Mouse (Mus musculus) neural tube, embryonic 10.5 days (tissue): Measurements from ENCODE around the gene Pa2g4.
"Not testable (repeated sequence)": the region's sequence is repeated elsewhere in the genome, so short reads cannot be mapped to it uniquely, and the experiment has no call there.

ENCODE experiments used
- DNase-seq: peaks from one replicate; pipeline ENCODE4 v3.0.0-alpha.2; 2017; ENCODE audit warnings: low spot score; ENCODE audit errors: extremely low spot score

Pa2g4 gene

DNA sequence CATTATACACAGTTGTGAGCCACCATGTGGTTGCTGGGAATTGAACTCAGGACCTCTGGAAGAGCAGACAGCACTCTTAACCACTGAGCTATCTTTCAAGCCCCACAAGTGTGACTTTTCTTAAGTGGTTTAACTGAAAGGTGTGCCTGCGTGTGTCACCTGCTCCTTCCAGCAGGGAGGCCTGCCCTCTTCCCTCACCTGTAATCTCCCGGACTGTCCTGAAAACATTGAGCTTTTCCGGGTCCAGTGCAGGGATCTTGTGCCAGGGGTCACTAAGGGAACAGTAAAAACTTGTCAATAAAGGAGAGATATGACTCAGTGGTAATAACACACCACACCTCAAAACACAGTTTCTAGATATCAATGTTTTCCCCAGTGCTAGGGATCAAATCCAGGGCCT, 13.5 kb upstream of the Pa2g4 start:
- DNase-seq, result no peak

DNA sequence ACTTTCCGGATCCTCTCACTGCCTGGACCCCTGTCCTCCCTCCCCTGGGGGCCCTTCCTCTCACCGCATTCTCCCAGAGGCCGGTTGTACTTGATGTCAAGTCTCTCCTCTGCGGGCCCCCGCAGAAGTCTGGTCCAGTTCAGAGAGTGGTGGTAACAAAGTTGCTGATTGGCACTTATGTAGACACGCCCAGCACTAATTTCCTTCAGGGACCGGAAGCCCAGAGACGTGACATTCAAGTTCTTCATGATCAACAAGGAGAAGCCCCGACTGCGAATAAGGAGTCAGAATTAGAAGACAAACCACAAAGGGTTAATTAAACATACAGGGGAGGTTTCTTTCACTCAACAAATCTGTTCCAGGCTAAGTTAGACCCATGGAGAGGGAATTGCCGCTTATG, 12.5 kb upstream of the Pa2g4 start:
- DNase-seq, result no peak

DNA sequence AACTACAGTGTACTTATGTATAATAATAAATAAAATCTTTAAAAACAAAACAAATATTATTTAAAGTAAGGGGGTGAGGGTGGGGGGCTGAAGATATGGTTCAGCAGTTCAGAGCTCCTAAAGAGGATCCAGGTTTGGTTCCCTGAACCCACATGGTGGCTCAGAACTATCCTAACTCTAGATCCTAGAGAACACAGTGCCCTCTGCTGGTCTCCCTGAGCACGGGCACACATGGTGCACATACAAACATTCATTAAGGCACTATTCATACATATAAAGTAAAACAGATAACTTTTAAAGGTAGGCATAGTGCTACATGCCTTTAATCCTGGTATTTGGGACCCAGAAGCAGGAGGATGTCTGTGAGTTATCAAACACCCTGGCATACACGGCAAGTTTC, 9.3 kb upstream of the Pa2g4 start:
- DNase-seq, result no peak

DNA sequence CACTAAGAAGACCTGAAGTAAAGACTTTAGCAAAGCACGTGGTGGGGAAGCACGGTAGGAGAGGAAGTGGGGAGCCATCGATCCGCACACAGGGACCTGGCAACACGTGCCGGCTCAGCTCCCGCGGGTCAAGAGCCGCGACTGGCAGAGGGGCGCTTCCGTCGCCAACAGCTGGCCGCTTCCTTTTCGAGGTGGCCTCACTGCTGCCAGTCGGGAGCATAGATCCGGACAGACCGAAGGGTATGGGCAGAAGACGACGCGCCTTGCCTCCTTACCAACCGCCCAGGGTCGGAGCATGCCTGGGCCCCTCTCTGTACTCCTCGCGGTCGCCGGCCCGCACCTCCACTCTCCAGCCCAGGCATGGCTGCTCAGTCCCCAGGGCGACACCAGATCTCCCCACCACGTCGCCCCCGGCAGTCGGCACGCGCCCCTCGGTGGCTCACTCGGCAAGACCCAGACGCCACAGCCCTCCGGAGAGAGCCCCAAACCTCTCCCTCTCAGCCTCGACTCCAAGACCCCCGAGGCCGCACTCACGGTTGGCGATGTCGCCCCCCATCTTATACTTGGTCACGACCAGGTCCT, 490 bp downstream of the Pa2g4 start:
- DNase-seq, result no peak

DNA sequence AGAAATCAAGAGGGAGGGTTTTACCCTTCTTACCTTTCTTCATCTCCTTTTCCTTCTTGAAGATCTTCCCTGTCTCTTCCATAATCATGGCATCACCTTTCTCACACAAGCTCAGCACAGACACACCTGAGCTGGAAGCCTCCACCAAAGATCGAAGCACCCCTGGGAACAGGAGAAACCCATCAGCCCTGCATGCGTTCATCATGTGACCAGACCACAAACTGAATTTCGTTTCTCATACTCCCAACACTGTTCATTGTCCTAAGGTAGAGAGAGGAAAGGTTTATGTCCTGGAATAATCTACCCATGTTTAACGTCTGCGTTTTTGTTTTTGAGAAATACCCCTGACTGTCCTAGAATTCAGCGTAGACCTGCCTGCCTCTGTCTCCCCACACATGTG, 2.2 kb downstream of the Pa2g4 start:
- no peak for DNase-seq

DNA sequence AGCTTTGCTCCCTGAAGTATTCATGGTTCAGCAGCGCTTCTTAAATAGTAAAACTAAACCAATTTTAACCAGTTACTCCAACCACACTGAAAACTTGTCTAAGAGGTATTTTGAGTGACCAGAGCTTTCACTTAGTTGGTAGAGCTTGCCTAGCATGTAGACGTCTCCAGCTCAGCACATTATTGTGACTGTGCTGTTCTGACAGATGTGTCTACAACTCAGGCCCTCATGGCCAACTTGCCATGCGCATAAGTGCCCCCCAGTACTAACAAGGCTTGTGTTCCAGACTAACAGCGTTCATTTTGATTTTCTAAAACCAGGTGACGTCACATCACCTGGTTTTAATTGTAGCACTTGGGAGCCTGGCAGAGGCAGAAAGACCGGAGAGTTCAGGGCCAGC, 8.8 kb downstream of the Pa2g4 start:
- no peak for DNase-seq

DNA sequence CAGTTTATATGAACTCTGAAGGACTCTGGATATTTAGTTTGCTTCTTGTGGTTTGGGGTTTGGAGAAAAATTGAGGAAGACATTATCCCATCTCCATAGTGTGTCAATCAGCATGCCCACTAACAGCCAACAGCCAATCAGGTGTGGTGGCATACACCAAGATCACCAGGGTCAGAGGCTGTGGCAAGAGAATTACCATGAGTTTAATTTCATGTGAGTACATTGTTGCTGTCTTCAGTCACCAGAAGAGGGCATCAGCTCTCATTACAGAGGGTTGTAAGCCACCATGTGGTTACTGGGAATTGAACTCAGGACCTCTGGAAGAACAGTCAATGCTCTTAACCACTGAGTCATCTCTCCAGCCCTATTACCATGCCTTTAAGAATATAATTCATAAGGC, 9.5 kb downstream of the Pa2g4 start:
- DNase-seq, result no peak

DNA sequence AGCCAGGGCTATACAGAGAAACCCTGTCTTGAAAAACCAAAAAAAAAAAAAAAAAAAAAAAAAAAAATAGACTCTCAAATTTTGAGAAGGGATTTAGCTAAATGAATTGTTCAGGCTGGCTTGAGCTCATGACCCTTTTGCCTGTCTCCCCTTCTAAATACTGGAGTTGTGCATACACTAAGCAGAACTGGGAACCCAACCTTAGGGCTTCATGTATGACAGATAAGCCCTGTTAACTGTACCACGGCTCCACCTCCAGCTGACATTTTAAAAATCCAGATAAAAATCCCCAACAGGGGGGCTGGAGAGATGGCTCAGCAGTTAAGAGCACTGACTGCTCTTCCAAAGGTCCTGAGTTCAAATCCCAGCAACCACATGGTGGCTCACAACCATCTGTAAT, 10.2 kb downstream of the Pa2g4 start:
- DNase-seq, result not testable (repeated sequence)

DNA sequence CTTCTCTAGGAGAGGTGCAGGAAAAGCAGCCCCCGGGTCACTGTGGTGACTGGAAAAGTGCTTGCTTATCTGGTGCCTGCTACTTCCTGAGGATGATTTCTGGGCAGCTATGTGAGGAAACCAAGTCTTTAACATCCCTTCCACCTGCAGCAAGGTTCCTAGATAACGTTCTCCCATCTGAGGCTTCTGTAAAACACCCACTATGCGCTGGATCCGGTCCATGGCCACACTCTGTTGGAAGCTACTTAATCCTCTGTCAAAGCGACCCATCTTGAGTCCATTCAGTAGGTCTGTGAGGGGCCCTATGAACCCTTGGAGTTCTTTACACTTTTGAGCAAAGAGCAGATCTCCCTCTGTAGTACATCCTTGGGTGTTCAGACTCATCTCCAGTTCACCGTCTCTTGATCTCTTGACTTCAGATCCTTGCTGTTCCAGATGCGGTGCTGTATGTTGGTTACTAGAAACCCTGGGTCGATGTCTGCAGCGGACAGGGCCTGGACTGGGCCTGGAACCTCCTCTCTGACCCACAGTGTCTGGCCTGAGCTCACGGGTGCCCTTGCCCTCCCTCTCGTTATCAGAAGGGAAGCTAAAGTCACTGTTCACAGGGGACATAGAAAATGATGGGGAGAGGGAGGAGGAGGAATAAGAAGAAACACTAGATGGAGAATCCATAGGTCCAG, 15.5 kb downstream of the Pa2g4 start:
- not testable (repeated sequence) for DNase-seq

DNA sequence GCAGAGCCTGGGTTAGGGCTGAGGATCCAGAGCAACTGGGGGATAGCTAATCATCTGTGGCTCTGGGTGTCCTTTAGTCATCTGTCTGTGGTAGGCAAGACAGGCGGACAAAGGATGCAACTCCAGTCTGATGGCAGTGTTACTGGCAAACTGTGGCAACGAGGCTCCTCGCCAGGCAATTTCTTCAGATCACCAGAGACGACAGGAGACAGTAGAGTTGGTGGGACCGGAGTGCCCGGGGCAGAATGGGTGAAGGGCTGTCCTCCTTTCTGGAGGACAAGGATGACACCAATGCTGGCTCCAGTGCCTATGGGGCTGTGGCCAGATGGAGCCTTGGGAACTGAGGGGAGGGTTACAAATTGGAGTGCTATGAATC, 16.1 kb downstream of the Pa2g4 start:
- DNase-seq, result not testable (repeated sequence)

DNA sequence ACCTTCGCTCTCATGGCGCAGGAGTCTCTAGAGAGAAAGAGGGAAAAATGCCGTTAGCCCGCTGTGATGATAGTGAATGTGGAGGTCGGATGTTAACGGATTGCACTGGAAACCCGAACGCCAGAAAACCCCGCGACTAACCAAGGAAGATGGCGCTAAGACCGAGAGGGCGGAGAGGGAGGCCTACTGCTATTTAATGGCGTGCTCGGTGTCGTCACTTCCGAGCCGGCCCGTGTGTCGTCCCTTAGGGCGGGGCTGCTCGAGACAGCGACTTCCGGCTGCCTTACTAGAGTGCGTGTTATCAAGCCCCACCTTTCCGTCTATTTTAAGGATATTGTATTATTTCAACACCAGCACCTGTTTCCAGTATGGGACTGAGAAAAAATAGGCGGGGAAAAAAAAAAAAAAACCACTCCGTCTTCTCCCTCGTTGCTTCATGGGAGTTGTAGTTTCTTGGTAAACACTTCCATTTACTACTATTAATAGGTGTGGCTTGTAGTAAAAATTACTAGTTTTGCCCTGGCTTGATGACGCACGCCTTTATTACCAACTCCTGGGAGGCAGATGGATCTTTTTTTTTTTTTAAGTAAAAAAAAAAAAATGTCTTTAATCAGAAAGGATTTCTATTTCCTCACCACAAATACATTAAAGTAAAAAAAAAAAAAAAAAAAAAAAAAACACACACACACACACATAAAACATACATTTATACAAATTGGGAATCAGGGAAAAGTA, 16.7 kb downstream of the Pa2g4 start, which contains the start of gene Rpl41:
Gene Rpl41 (minus strand): TSS at position 359 of the 735 bp plus-strand sequence.
- DNase-seq, result peak; percentile 93

DNA sequence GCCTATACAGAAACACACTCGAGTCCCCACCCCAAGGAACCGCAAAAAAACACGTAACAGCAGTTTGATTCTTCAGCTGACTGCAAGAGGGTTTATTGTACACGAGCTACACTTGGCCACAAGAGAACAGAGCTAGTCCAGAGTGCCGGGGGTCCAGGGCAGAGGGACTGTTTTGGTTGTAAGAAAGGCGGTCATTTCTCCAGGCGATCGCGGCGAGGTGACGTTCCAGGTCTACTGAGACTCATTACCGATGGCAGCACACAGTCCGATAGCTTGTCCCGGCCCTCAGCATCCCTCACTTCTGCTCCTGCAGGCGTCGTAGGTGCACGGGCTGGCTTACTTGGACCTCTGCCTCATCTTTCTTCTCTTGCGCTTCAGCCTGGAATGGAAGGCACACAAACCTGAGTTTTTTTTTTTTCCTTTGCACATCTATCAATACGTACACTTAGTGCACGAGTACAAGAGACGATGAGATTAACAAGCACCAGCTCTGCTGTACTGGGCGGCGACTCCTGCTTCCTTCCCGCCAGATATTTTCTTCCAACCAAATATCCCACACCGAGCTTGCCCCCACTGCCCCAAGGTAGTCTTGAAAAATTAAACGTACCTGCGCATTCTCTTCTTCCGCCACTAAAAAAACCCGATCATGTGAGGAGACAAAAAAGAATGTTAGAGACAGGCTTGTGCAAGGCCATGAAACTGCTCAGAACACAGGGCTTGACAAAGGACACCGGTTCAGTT, 17.6 kb downstream of the Pa2g4 start:
- DNase-seq, result peak; percentile 29

DNA sequence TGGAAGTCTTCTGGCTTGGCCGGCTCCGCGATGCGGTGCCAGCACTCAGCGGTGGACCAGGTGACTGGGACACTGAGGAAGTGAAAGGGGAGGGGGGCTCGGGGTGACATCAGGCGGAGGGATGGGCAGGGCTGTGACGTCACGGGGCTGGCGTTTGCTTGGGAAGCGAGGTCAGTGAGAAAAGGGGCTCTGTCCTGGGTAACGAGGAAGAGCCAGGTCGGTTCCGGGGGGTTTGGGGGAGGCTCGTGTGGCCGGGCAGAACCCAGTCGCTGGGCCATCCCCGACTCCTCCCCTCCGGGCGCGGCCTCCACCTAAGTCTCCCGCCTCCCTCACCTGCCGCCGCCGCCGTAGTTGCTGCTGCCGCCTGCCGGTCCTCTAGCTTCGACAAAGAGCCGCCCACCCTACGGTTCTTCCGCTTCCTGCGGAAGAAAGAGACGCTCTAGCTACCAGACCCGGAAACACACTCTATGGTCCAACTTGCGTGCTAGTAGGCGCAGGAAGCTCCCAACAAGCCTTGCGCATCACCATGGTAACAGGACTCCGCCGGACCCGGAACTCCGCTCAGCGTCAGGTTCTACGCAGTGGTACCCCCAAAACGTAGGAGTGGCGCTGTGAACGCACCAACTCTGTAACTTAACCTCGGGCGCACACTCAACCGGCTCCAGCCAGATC, 18.3 kb downstream of the Pa2g4 start, which contains the start of gene Zc3h10:
Gene Zc3h10 (minus strand): TSS at position 414 of the 672 bp plus-strand sequence.
- peak; percentile 94 for DNase-seq

DNA sequence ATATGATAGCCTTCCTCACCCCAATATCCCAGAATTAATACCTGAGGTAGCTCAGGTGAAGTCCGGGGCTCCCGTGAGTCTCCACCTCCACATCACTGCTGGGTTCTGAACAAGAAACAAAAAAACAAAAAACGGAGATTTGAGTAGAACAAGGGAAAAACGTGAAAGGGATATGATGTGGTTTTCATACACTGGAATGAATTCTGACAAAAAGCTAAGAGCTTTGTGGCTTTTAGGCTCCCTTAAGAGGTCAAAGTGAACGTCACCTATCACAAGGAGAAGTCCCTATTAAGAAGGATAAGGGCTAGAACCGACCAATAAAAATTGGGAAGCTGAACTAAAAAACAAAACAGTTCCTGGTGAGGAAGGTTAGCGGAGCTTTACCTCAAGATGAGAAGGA, 19.0 kb downstream of the Pa2g4 start:
- no peak for DNase-seq

DNA sequence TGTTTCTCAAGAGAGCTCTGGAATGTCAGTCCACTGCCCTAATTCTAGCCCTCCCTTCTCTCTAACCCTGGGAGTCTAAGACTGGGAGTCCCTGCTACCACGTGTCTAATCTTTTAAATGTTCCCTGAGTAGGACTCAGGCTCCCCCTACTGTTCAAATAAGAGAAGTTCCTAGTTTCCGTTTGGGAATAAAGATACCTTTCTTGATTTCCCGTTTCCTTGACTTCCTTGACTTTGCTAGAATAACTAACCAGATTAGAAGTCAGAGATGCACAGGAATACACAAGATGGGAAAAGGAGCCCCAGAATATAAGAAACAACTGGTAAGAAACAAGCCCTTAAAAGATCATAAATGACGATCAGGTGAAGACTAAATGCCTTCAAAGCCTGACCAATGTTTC, 19.4 kb downstream of the Pa2g4 start:
- DNase-seq, result no peak

DNA sequence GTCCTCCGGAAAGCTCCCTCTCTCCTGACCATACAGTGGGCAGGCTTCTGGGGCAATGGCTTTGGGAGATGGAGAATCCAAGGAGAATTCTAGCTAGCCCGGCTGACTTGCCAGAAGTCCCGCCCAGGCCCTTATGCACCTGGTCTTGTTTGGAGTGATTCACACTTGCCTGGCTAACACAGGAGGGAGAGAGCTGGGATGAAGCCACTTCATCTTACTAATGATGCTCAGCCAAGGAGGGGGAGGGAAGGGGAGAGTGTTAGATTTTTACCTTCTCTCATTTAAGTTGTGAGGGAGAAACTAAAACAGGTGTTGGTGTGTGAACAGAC, 20.3 kb downstream of the Pa2g4 start:
- no peak for DNase-seq

DNA sequence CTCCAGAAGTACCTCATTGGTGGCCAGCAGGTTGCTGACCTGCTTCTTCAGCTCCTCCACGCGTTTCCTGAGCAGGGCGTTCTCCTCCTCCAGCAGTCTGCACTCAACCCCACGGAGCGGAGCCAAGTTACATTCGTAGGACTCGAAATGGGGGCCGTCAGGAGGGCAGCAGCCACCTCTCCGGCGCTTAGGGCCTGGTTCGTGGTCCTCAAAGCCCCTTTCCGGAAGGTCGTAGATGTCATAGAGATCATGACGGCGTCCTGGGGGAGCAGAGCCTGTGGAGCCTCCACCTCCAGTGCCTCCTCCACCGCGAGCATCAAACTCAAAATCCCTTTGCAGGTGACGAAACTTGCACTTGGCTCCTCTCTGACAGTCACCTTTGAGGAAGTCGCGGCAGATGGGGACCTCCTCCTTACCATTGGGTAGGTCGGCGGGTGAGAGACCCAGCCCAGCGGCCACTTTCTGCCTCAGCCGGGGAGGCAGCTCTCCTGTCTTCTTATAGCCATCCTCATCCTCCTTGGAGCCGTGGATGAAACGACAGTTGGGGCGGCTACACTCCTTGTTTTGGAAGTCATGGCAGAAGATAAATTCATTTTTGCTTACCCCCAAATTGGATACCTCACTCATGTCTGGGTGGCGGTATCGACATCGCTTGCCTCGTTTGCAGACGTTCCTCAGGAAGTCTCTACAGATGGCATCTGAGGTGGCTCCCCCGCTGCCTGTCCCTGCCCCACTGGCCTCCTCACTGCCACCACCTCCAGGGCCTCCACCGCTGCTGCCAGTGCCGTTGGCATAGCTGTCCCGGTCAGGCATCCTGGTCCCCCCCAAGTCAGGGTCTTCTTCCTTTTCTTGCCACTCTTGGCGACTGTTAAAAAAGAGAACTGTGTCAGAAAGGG, 20.9 kb downstream of the Pa2g4 start:
- DNase-seq, result no peak

DNA sequence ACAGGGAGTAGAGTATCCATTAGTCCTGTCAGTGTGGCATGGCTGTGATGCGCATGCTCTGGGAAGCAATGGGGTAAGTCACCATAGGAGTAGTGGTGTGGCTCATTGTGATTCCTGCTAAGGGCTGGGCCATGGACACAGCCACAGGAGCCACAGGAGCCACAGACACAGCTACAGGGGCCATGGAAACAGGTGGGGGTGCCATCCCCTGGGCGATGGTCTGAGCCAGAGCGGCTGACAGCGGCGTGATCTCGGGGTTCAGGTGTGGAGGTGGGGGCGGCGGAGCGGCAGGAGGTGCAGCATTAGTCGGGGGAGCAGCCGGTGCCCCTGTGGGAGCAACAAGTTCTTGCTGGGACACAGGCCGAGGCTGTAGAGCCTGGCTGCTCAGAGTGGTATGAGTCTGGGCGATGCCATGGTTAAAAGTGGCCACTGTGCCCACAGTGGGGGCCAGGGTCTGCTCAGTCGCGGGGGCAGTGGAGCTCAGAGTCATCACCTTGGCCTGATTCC, 21.6 kb downstream of the Pa2g4 start:
- DNase-seq, result no peak

DNA sequence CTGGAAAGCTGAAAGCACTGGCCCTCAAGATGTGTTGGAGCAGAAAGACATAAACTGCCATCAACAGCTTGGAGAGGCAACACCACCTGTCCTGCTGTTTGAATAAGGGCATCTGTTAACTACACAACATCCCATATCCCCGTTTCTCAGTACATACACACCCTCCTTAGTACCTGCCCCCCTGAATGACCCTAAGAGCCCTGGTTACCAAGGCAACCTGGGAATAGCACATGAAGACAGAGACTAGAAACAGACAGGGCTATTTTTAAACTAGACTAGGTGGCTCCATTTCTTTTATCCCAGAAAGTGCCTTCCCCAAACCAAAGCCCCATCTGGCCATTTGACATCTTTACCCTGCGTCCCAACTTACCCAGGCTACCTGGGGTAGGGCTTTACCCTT, 22.7 kb downstream of the Pa2g4 start:
- DNase-seq, result no peak

DNA sequence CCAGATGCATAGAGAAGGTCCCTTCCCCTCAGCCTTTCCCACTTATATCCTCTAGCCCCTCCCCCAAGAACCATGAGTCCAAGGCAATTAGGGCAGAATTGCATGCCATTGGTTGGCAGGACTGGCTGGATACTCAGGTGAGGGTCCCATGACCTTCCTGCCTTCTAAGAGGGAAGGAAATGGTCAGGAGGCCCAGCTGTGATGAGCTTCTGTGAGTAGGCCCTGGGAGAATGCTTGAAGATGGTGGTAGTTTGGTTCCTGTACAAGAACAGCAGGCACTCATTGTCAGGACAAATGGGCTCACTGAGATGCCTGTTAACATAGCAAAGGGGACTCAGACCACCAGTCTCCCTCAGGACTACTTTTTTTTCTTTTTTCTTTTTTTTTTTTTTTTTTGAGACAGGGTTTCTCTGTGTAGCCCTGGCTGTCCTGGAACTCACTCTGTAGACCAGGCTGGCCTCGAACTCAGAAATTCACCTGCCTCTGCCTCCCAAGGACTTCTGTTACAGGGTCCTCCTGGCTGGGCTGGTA, 27.4 kb downstream of the Pa2g4 start:
- DNase-seq, result no peak
